Mouse (Mus musculus): Measurements from ENCODE around the gene Fam83f.

DNA sequence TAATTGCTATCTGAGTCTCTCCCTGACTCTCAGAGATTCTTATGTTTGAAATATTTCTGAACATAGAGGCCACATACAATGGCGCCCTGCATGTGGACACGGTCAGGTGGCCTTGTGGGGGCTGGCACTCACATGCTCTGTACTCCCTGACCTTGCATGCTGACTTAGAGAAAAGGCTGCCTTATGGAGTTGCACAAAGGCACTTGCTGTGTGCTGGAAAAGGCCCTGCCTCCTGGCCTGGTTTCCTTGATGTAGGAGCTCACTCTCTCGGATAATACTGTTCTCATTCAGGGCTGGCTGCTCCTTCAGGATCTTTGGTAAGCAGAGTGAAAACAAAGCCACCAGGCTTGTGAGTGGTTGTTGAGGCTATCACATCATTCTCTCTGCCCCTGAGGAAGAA, 12.3 kb downstream of the Fam83f start:
- TF ChIP-seq CTCF (IDR thresholded peaks at IDR 0.05; ENCODE audit: low read depth) (no peak), EP300 (IDR thresholded peaks at IDR 0.05; ENCODE audit: low read depth) (no peak)
